Mouse (Mus musculus) kidney, postnatal 14 days (tissue): ENCODE measurements around the gene Tk1.
A peak's percentile ranks its signal among the peaks of the same experiment; 100 is the strongest.
"Not testable (repeated sequence)": the region's sequence is repeated elsewhere in the genome, so short reads cannot be mapped to it uniquely, and the experiment has no call there.

Experiments
- DNase-seq: peaks from one replicate; pipeline ENCODE4 v3.0.0; 2022; ENCODE audit warnings: mixed read lengths

Tk1 gene

GRCm38 (mm10) chr11:117788481-117788880, 37.4 kb downstream of the Tk1 start:
- DNase-seq = not testable (repeated sequence)

- DNase-seq = peak; percentile 78
These were observed 39.6 kb downstream of the Tk1 start for GRCm38 (mm10) chr11:117786294-117786693.

- peak; percentile 59 for DNase-seq
These were observed 42.1 kb downstream of the Tk1 start for GRCm38 (mm10) chr11:117783683-117784309.

- peak; percentile 75 for DNase-seq
These were observed 42.8 kb downstream of the Tk1 start for GRCm38 (mm10) chr11:117783089-117783488.

GRCm38 (mm10) chr11:117782705-117783034, 43.2 kb downstream of the Tk1 start:
- no peak for DNase-seq

- peak; percentile 72 for DNase-seq
These were observed 43.7 kb downstream of the Tk1 start, which contains the start of the genes Tmc8 and Tmc6 for GRCm38 (mm10) chr11:117781993-117782704. Gene Tmc8 (plus strand): TSS chr11:117782076. Gene Tmc6 (minus strand): TSS chr11:117782198.

- DNase-seq = peak; percentile 89
These were observed 44.6 kb downstream of the Tk1 start for GRCm38 (mm10) chr11:117781199-117781821.

- DNase-seq = peak; percentile 95
These were observed 45.2 kb downstream of the Tk1 start for GRCm38 (mm10) chr11:117780582-117781111.

GRCm38 (mm10) chr11:117780199-117780515, 45.7 kb downstream of the Tk1 start:
- DNase-seq = no peak

GRCm38 (mm10) chr11:117779434-117780198, 46.3 kb downstream of the Tk1 start:
- DNase-seq = peak; percentile 89

- peak; percentile 61 for DNase-seq
These were observed 47.0 kb downstream of the Tk1 start for GRCm38 (mm10) chr11:117778851-117779433.

GRCm38 (mm10) chr11:117778031-117778430, 47.9 kb downstream of the Tk1 start:
- peak; percentile 60 for DNase-seq

- no peak for DNase-seq
These were observed 48.8 kb downstream of the Tk1 start for GRCm38 (mm10) chr11:117777111-117777510.

- no peak for DNase-seq
These were observed 49.7 kb downstream of the Tk1 start for GRCm38 (mm10) chr11:117776085-117776792.

GRCm38 (mm10) chr11:117775540-117775939, 50.4 kb downstream of the Tk1 start:
- no peak for DNase-seq

- no peak for DNase-seq
These were observed 51.0 kb downstream of the Tk1 start for GRCm38 (mm10) chr11:117774925-117775324.

GRCm38 (mm10) chr11:117772352-117772751, 53.5 kb downstream of the Tk1 start:
- no peak for DNase-seq

GRCm38 (mm10) chr11:117770407-117770806, 55.5 kb downstream of the Tk1 start:
- DNase-seq = no peak

- DNase-seq = no peak
These were observed 56.2 kb downstream of the Tk1 start for GRCm38 (mm10) chr11:117769683-117770047.

GRCm38 (mm10) chr11:117768725-117769682, 56.9 kb downstream of the Tk1 start:
- DNase-seq = peak; percentile 48

GRCm38 (mm10) chr11:117766275-117766674, 59.6 kb downstream of the Tk1 start:
- no peak for DNase-seq
